Mouse (Mus musculus) monocyte, adult 5-6 weeks (primary cell): ENCODE results near the gene Ahdc1. TPM values are rescaled to one million over a fixed set of nuclear protein-coding genes. Genes with fewer than 3 reads are reported as not detected.

ENCODE experiments used
- ATAC-seq: fragments of 153-309, 156-312 bp; replicated peaks from 2 replicates; pipeline ENCODE4 v1.8.0; 2017; ENCODE audit warnings: mild to moderate bottlenecking; ENCODE audit not compliant: low TSS enrichment, insufficient number of reproducible peaks, severe bottlenecking, poor library complexity, low FRiP score
- total RNA-seq: library from RNA; stranded (forward); fragments of 200-1000, 200-491, 200-594 nt; gene quantifications from 3 replicates; pipeline ENCODE4 v1.2.3, GENCODE M21; 2017

The Ahdc1 gene
- total RNA-seq, 1 experiment from 2014 or later: 3.3 TPM

GRCm38 (mm10) chr4:133107788-133108281, 96.8 kb downstream of the Ahdc1 start:
- ATAC-seq: no peak

DNA sequence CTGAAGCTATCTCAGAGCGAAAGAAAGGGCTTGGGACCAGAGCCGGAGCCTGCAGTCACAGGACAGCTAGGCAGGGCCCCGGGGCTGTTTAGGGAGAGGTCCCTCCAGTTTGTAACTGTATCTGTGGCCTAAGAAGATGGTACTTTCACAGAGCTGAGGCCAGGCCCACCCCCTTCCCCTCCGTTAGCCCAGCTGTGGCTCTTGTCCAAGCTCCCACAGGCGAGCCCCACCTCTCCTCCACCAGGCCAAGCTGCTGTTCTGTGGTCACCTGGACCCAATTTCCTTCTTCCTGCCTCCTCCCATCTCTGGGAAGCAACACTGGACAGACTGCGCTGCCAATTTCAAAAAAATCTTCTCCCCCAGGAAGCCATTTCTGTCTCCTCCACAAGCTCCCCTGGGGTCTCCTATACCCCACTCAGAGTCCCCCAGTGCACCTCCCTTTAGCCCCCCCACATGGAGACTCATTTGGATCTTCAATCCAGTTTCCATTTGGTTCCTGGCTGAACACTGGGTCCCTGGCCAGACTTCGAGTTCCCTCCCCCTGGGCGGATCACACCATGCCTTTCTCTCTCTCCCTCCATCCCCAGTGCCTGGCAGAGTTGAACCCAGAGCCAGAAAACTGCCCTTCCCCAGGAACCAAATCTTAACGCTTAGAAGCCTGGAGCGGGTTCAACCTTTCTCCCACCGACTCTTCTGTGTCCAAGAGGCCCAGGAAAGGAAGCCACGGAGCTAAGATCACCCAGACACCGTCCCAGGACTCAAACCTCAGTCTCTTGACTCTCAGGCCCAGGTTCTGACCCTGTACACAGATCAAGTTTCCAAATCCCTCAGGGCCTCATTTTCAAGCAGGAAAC, 97.6 kb downstream of the Ahdc1 start:
- ATAC-seq: no peak

- no peak for ATAC-seq
These were observed 98.3 kb downstream of the Ahdc1 start for GRCm38 (mm10) chr4:133109335-133109801.

DNA sequence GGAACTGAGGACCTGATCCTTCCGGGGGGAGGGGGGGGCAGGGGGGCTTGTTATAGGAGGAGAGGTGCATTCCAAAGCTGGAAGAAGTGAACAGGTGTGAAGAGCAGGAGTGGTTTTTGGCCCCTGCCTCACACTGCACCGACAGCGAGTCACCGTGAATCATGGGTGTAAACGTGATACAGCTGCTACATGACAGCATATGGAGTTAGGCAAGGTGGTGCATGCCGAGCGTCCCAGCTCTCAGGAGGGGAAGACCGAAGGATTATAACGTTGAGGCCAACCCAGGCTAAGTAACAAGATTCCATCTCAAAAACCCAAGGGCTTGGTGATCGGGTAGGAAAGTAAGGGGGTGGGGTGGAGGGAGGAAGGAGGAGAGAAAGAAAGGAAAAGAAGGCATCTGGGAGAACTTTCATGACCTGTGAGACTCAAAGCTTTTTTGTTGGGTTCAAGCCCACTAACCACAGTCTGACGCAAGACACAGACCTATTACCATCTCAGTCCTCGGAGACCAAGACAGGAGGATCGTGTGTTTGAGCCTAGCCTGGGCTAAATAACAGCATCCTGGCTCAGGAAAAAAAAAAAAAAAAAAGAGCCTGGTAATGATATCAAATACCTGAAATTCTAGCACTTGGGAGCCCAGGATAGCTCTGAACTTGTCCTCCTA, 101.2 kb downstream of the Ahdc1 start:
- ATAC-seq: no peak

DNA sequence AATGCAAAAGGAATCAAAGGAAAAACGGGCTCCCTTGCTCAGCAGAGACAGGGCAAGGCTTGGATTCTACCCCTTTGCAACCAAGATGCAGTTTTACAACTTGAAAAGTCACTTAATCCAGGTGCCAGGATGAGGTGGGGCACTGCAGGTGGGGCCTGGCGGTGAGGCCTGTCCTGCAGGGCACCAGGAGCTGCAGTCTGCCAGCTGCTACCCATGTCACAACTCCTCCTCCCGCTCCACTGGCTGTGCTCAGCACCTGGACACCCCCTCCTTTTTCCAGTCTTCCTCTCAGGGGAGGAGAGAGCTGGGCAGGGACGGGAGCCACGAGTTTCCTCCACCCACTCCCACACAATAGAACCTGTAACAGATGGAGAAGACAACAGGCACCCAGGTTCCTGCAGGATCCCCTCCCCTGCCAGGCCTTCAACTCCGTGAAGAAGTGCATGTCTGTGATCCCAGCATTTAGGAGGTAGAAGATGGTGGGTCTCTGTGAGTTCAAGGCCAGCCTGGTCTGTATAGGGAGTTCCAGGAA, 102.4 kb downstream of the Ahdc1 start:
- ATAC-seq: no peak

DNA sequence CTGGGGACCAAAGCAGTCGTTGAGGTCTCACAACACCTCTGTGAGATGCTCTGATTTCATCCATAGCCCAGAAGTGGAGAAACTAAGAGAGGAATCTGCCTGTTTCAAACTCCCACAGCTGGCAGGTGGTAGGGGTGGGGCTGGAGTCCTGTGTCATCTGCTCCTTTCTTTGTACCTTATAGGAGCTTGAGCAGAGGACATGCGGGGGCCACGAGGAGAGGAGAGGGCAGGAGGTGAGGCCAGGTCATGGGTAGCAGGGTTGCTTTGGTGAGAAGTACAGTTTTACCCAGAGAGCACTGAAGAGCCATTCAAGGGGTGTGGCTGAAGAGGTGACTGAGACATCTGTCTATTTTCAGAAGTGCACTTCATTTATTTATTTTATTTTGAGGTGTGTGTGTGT, 103.7 kb downstream of the Ahdc1 start:
- ATAC-seq: no peak

DNA sequence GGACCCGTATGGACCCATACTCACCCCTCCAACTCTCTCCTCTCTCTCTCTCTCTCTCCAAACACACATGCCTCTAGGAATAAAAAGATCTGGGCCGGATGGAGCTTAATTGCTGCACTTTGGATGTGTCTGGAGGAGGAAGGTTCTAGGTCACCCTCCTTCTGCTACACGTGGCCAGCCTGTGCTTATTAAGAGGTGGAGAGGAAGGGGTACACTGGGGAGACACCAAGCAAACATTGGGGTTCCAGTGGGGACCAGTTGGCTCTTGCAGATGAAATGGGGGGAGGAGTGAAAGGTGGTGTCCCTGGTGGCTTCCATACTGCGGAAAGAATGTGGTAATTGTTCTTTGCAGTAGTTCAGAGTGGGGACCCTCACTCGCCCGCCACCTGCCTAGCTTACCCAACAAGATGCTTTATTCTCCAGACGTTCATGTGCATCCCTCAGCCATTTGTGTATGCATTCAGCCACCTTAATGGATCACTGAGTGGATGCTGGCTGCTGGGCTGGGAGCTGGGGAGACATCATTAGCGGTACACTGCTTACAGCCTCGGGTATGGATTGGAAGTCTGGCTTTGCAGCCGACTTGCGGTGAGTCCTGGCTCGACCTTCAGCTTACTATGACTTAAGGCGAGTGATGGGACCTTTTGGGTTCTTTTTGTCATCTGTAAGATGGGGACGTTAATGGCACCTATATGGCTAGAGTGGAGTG, 104.8 kb downstream of the Ahdc1 start:
- no peak for ATAC-seq

GRCm38 (mm10) chr4:133116756-133117470, 105.9 kb downstream of the Ahdc1 start:
- no peak for ATAC-seq

DNA sequence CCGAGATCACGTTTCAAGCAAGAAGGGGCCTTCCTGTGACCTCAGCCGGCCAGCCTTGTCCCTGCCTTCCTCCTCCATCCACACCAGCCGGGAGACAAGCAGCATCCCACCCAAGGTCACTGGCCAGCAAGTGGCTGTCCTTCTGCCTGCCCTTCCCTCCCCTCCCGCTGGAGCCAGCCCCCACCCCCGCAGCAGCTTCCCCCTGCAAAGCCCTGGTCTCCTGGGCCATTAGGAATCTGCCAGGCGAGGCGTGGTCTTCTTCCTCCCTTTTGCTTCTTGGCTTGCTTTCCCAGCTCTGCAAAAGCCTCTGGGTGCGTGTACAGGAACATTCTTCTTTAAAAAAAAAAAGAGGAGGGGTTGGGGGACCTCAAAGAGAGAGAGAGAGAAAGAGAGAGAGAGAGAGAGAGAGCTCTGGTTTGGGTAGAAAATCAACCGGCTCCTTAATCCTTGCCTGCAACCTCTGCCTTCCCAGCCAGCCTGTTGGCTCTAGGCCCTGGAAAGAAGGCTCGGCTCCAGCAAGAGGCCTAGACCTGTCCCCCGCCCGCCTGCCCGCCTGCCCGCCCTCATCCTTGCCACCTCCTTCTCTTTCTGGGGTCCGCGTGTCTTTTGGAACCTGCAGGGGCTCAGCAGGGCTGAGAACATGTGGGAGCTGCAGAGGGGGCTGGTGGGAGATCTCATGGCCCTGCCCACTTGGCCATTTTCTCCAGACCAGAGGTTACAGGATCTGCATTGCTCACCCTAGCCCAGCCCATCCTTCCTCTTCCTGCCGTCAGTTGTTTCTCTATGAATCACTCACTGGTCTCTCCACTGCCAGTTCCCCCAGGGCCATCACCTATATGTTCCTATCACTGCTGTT, 106.7 kb downstream of the Ahdc1 start:
- ATAC-seq: peak; percentile 83

- ATAC-seq: no peak
These were observed 107.8 kb downstream of the Ahdc1 start for GRCm38 (mm10) chr4:133118775-133119375.

GRCm38 (mm10) chr4:133119579-133119978, 108.5 kb downstream of the Ahdc1 start:
- ATAC-seq: no peak

GRCm38 (mm10) chr4:133120833-133121321, 109.8 kb downstream of the Ahdc1 start:
- no peak for ATAC-seq

DNA sequence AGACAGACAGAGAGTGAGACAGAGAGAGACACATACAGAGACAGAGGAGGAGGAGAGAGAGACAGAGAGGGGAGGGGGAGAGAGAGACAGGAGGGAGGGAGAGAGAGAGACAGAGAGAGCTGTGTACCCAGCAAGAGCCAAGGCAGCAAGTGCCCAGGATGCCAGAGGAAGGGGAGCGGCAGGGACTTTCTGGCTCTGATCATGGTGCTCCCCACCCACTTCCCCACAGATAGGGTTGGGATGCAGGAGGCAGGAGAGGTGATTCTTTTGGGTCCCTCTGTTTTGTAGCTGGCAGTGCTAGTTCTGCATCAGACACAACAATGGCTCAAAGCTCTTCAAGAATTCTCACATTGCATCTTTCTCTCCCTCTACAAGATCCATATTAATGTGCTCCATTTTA, 110.4 kb downstream of the Ahdc1 start:
- ATAC-seq: no peak

GRCm38 (mm10) chr4:133121974-133122637, 111.0 kb downstream of the Ahdc1 start:
- ATAC-seq: no peak

GRCm38 (mm10) chr4:133127079-133127478, 116.0 kb downstream of the Ahdc1 start:
- no peak for ATAC-seq
